Mouse (Mus musculus) myocyte (in vitro differentiated cells): Measurements from ENCODE around the gene Gbp6.

ENCODE experiments used
- CEBPB ChIP-seq: IDR thresholded peaks from 2 replicates; pipeline ENCODE4 v1.6.1; 2011; ENCODE audit warnings: mild to moderate bottlenecking, moderate library complexity; ENCODE audit not compliant: poor library complexity, insufficient read depth, severe bottlenecking
- E2F4 ChIP-seq: IDR thresholded peaks from one replicate; pipeline ENCODE4 v1.6.1; 2011; ENCODE audit warnings: mild to moderate bottlenecking, control low read depth, moderate library complexity; ENCODE audit not compliant: insufficient read depth
- MAX ChIP-seq: IDR thresholded peaks from one replicate; pipeline ENCODE4 v1.6.1; 2011; ENCODE audit warnings: low read depth, mild to moderate bottlenecking, control low read depth
- MYOD1 ChIP-seq, 3 experiments: IDR thresholded peaks; one replicate each; pipeline ENCODE4 v1.6.1; 2011; ENCODE audit warnings: control low read depth in 2 of 3, low read depth in 2 of 3, mild to moderate bottlenecking in 2 of 3, moderate library complexity in 1 of 3; ENCODE audit not compliant: insufficient read length in 2 of 3, control insufficient read depth in 1 of 3
- MYOG ChIP-seq, 3 experiments: IDR thresholded peaks; one replicate each; pipeline ENCODE4 v1.6.1; 2011; ENCODE audit warnings: control low read depth in 2 of 3, low read depth in 2 of 3, mild to moderate bottlenecking in 2 of 3; ENCODE audit not compliant: insufficient read length in 2 of 3, control insufficient read depth in 1 of 3, insufficient read depth in 1 of 3
- POLR2A ChIP-seq: IDR thresholded peaks from one replicate; pipeline ENCODE4 v1.6.1; 2011; ENCODE audit warnings: low read depth, mild to moderate bottlenecking, control low read depth, moderate library complexity; ENCODE audit not compliant: insufficient read length
- POLR2AphosphoS2 ChIP-seq: IDR thresholded peaks from one replicate; pipeline ENCODE4 v1.6.1; 2011; ENCODE audit warnings: low read depth, control low read depth; ENCODE audit not compliant: insufficient read length
- REST ChIP-seq: IDR thresholded peaks from one replicate; pipeline ENCODE4 v1.6.1; 2011; ENCODE audit warnings: mild to moderate bottlenecking, control low read depth, moderate library complexity; ENCODE audit not compliant: insufficient read depth, insufficient read length
- SRF ChIP-seq: IDR thresholded peaks from one replicate; pipeline ENCODE4 v1.6.1; 2011; ENCODE audit warnings: low read depth; ENCODE audit not compliant: control insufficient read depth, insufficient read length
- TCF12 ChIP-seq: IDR thresholded peaks from one replicate; pipeline ENCODE4 v1.6.1; 2011; ENCODE audit warnings: mild to moderate bottlenecking, control low read depth; ENCODE audit not compliant: poor library complexity, insufficient read depth, severe bottlenecking
- USF1 ChIP-seq: IDR thresholded peaks from one replicate; pipeline ENCODE4 v1.6.1; 2011; ENCODE audit warnings: low read depth, mild to moderate bottlenecking, control low read depth, moderate library complexity

GRCm38 (mm10) chr5:105252491-105252890, 41.0 kb downstream of the Gbp6 start:
- TF ChIP-seq SRF (no peak), POLR2A (no peak), E2F4 (no peak), MYOD1 (IDR thresholded peaks at IDR 0.05; ENCODE audit: control insufficient read depth in 1 of 3, insufficient read length in 2 of 3, low read depth in 2 of 3) (no peak), CEBPB (no peak), POLR2AphosphoS2 (no peak), TCF12 (no peak), MAX (no peak), USF1 (no peak), REST (no peak), MYOG (IDR thresholded peaks at IDR 0.05; ENCODE audit: control insufficient read depth in 1 of 3, insufficient read depth in 1 of 3, insufficient read length in 2 of 3, low read depth in 2 of 3) (no peak)
